Mouse (Mus musculus) adrenal gland, postnatal 14 days (tissue): ENCODE results near the gene Olfr316. TPM values are rescaled to one million over a fixed set of nuclear protein-coding genes. Genes with fewer than 3 reads are reported as not detected.

Source experiments
- total RNA-seq: library from RNA; stranded (reverse); gene quantifications from 2 replicates; pipeline ENCODE4 v1.2.3, GENCODE M21; 2021

The Olfr316 gene
- total RNA-seq, 1 experiment from 2014 or later, result not detected

Other genes with a start within 250 kb of the Olfr316 start
- gene Olfr330, start 217.9 kb upstream of the Olfr316 start, total RNA-seq, result not detected in 2 replicates
- gene Olfr329-ps, start 206.3 kb upstream of the Olfr316 start, total RNA-seq, result not detected in 2 replicates
- 0.15 TPM in 1 of 2 replicates, not detected in the other for gene Olfr328, start 197.1 kb upstream of the Olfr316 start, total RNA-seq
- not detected in 2 replicates for gene Olfr224, start 182.2 kb upstream of the Olfr316 start, total RNA-seq
- not detected in 2 replicates for gene Olfr325, start 175.0 kb upstream of the Olfr316 start, total RNA-seq
- not detected in 2 replicates for gene Olfr324, start 157.6 kb upstream of the Olfr316 start, total RNA-seq
- not detected in 2 replicates for gene 2210407C18Rik, start 136.7 kb upstream of the Olfr316 start, total RNA-seq
- gene Olfr323, start 122.2 kb upstream of the Olfr316 start, total RNA-seq, result not detected in 2 replicates
- gene Trim58, start 112.3 kb upstream of the Olfr316 start, total RNA-seq, result 0.49 and 1.3 TPM in 2 replicates
- gene Olfr322, start 94.0 kb upstream of the Olfr316 start, total RNA-seq, result not detected in 2 replicates
- not detected in 2 replicates for gene Olfr320, start 71.6 kb upstream of the Olfr316 start, total RNA-seq
- gene Olfr319, start 53.6 kb upstream of the Olfr316 start, total RNA-seq, result not detected in 2 replicates
- not detected in 2 replicates for gene Olfr318, start 28.7 kb upstream of the Olfr316 start, total RNA-seq
- gene Olfr317, start 13.5 kb upstream of the Olfr316 start, total RNA-seq, result not detected in 2 replicates
- gene Olfr315, start 20.5 kb downstream of the Olfr316 start, total RNA-seq, result not detected in 2 replicates
- gene Olfr314, start 30.2 kb downstream of the Olfr316 start, total RNA-seq, result not detected in 2 replicates
- gene Fam183b, start 49.2 kb downstream of the Olfr316 start, total RNA-seq, result 4.2 and 4.9 TPM in 2 replicates
- gene Olfr313, start 62.3 kb downstream of the Olfr316 start, total RNA-seq, result not detected in 2 replicates
- not detected in 2 replicates for gene Olfr312, start 76.5 kb downstream of the Olfr316 start, total RNA-seq
- not detected in 2 replicates for gene Olfr311, start 86.5 kb downstream of the Olfr316 start, total RNA-seq
- gene Gm12258, start 94.4 kb downstream of the Olfr316 start, total RNA-seq, result 4.4 and 6.3 TPM in 2 replicates
- gene 2810021J22Rik, start 114.5 kb downstream of the Olfr316 start, total RNA-seq, result 5.3 and 7.6 TPM in 2 replicates
- 5.2 and 6.0 TPM in 2 replicates for gene Zfp39, start 151.5 kb downstream of the Olfr316 start, total RNA-seq
- gene Btnl10, start 165.2 kb downstream of the Olfr316 start, total RNA-seq, result 0.26 and 3.4 TPM in 2 replicates
- gene Rnf187, start 186.2 kb downstream of the Olfr316 start, total RNA-seq, result 147 and 153 TPM in 2 replicates
- 16.4 and 23.5 TPM in 2 replicates for gene Hist3h2ba, start 196.2 kb downstream of the Olfr316 start, total RNA-seq
- gene Hist3h2a, start 202.0 kb downstream of the Olfr316 start, total RNA-seq, result 24.4 and 26.8 TPM in 2 replicates
- gene Trim17, start 202.0 kb downstream of the Olfr316 start, total RNA-seq, result 0.11 TPM in 1 of 2 replicates, not detected in the other
- 25.5 and 29.9 TPM in 2 replicates for gene Trim11, start 225.4 kb downstream of the Olfr316 start, total RNA-seq